Mouse (Mus musculus) left cerebral cortex, postnatal 36 days (tissue): ENCODE measurements around the gene Zfp462. TPM values are rescaled to one million over a fixed set of nuclear protein-coding genes. Genes with fewer than 3 reads are reported as not detected.
A peak's percentile ranks its signal among the peaks of the same experiment; 100 is the strongest.

Experiments
- DNase-seq, 2 experiments: peaks; one replicate each; pipeline ENCODE4 v3.0.0; 2021 to 2022; ENCODE audit warnings: low spot score in 2 of 2, mixed read lengths in 1 of 2
- intact Hi-C: fragments of 180-260 bp; cut with DNase I; formaldehyde crosslinking; loops from one replicate; pipeline ENCODE4 v1.15.1; 2025
- total RNA-seq, 2 experiments: library from RNA; stranded (reverse); gene quantifications; 2 replicates each; pipeline ENCODE4 v1.2.3; 2021

Gene Zfp462
- total RNA-seq, 2 experiments from 2014 or later: 37.7 to 71.3 TPM

DNA sequence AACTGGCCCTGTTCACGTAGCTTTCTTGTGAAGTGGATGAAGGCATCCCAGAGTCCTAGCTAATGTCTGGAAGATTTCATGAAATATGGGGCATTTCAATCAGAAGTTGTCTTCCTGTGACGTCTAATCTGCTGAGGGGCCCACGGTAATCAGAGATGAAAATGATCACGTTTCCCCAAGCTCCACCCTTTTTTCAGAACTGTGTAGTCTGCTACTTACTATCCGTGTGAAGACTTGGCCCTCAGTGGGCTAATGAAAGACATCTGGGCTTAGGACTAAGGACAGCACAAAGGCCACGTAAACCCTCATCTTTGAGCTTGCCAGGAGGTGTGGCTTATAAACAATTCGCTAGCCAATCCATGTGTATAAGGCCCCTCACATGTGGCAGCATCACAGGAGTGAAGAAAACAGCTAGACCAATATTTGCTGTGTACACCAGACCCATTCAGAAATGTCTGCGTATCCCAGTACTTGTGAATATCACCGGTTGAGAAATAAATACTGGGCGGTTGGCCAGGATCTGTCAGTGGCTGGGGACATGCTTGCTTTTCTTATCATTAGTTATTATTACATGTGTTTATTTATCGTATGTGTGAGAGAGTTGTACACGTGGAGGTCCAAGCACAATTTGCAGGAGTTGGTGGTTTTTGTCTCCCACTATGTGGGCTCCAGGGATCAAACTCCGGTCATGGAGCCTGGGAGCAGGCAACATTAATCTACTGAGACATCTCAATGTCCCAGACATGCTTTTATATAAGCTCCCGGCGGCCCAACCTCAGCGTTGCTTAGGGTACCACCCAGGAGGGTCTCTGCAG lies 133.3 kb downstream of the Zfp462 start:
- DNase-seq: no peak
- intact Hi-C loops: no loop called here

DNA sequence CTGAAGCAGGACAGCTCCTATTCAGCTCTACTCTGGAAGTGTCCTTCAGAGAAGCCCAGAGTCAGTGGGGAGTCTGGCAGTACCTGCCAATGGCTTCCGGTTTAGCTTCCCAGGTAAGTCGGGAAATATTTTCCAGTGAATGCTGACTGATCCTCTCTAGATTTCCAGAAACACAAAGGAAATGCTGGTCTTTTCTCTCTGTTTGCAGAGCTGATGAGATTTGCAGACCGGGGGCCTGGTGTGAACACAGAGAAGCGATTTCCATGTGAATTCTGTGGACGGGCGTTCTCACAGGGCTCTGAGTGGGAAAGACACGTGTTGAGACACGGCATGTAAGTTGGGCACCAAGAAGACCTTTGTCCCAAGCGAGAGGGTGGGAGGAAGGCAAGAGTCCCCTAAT lies 134.2 kb downstream of the Zfp462 start:
- DNase-seq: no peak
- intact Hi-C loops: no loop called here

DNA sequence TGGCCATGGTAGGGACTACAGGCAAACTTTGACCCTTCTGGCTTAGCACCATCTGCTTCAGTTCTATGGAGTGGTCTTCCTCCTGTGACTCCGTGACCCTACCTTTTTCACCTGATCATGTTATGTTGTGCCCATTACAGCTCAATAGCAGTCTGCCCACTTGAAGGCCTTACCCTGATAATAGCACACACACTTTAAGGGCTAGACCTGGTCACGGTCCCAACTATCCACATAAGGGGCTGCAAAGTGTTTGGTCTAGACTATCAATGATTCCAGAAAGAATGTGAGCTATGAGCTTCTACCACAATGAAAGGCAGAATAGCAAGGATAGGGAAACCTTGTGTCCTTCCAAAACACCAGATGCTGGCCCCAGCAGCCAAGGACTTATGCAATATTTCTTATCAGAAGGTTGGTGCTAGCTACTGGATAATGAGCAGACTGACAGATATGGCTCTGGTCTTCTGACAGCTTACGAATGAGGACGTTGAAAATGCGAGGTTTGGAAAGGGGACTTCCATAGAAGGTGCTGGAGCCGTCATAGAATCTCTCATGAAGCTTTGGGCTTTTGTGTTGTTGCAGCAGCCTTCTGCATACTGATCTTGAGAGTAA lies 139.3 kb downstream of the Zfp462 start:
- DNase-seq: no peak

DNA sequence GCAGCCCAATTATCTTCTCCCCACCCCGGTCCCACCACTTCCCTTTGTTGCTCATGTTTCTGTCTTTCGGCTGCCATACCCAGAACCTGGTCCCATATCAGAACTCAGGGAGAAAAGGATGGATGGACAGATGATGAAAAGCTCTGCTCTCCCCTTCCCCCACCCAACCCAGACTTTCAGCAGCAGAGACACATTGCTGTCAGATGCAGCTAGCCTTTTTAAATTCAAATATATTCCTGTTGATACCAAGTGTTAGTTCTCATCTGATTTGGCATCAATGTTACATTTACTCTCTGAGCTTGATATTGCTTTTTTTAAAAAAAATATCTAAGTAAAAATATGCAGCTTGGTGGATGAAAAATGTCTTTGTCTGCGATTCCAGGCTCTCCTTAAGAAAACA lies 143.3 kb downstream of the Zfp462 start:
- intact Hi-C loops: no loop called here
- no peak for DNase-seq

More for the DNA sequence above, 139.3 kb downstream of the Zfp462 start:
- intact Hi-C loops: no loop called here

DNA sequence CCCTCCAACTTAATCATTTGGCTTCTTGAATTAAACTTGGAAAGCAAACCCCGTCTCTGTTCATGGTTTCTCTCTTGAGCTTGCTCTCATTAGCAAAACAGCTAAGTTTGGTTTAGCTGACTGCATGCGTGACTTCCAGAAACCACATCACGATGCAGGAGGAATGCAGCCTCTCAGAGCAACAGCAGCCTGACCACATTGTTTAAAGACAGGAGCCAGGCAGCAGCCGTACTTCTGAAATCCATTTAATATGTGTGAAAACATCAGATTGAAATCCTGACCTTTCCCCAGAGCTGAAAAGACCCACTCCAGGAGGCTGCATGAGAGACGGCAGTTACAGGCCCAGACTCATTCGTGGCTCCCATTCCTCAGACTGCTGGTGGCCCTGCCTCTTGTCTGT lies 144.1 kb downstream of the Zfp462 start:
- intact Hi-C loops: no loop called here
- no peak for DNase-seq

DNA sequence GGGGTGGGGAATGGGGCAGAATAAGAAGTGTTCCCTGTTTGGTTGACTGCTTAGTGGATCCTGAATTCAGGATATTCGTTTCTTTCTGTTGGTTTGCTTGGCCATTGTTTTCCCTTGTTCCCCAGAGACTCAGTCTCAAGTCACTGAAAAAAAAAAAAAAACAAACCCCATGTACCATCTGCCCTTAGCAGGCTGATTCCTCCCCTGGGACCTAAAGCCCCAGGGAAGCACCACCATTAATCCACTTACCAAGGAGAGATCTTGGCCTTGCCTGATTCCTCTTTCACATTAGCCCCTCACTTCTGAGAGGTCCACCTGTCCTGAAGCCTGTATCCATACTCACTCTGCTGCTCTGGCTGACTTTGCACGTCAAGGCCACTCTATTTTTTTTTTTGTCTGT lies 152.3 kb downstream of the Zfp462 start:
- intact Hi-C loops: no loop called here

DNA sequence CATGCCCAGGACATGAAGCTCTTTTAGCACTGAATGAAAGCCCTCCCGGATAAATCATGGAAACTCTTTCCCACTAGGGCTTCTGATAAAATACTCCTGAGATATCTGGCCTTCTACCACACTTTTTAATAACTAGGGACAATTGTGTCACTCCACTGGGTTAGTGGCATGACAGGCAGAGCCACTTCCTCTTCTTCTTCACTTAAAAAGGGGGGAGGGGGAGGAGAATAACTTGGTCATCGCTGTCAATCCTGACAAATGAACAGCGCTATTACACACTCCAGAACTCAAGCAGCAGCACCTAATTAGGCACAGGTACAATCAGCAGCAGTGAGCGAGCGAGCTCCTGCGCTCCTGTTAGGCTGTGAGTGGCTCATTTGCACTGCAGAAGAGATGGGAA lies 153.5 kb downstream of the Zfp462 start:
- intact Hi-C loops: no loop called here
- no peak for DNase-seq

More for the DNA sequence above, 152.3 kb downstream of the Zfp462 start:
- DNase-seq: no peak

DNA sequence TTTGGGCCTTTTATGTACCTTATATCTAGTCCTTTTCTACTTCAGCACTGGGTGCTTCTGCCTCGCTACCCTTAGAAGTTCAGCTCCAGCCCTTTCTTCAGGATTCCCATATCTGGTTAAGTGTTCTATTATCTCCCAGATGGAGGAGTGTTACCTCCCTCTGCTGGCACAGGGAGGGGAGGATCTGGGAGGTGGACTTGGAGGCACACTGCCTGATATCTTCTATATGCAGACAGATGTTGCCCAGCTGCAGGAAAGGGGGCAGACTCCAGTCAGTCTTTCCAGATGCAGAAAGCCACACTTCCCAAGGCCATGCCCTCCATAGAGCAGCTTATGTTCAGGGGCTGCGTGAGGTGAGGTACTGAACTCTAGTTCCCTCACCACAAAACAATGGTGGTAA lies 156.0 kb downstream of the Zfp462 start:
- DNase-seq: no peak
- intact Hi-C loops: no loop called here

DNA sequence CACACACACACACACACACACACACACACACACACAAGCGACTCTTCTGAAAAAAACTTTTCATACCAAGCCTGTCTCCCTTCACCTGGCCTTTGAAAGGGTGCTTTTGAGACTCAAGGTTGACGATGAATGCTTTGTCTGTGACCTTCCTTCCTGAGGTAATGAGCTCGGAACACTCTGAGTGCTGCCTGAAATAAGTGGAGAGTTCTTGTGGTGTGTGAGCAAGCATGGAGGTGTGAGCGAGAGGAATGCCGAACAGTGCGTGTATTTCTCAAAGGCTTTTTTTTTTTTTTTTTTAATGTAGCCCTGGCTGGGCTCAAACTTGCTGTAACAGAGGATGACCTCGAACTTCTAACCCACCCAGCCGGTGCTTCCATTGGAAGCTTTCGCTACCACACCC lies 156.8 kb downstream of the Zfp462 start:
- intact Hi-C loops: no loop called here

DNA sequence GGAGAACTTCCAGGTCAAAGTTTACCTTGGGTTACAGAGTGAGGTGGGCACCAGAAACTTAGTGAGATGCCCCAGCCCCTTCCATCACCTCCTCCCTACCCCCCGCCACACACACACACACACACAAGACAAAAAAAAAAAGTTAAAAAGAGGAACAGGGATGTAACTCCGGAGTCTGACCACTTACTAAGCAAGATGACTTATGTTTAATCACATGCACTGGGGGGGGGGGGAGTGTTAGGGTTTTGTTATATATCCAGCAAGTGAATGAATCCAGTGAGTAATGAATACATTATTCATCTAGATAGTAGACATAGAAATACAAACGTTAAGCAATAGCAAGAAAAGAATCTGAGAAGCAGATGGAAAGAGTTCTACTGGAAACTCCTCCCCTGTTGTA lies 157.5 kb downstream of the Zfp462 start:
- no peak for DNase-seq
- intact Hi-C loops: no loop called here

More for the DNA sequence above, 156.8 kb downstream of the Zfp462 start:
- DNase-seq: no peak

DNA sequence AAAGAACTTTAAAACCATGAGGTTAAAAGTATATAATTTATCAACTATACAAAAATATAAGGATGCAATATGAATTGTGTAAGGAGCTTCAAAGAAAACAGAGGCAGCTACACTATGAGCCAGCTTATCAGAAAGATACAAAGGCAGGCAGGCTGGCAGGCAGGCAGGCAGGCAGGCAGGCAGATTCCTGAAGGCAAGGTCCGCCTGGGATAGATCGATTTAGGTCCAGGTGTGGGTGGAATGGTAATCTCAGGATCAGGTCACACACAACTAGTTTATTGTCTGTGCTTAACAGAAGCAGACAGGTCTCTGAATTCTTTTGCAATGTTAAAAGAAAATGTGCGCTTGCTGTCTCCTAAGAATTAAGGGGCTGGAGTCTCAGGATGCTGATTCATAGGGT lies 158.7 kb downstream of the Zfp462 start:
- intact Hi-C loops: no loop called here
- DNase-seq: no peak

DNA sequence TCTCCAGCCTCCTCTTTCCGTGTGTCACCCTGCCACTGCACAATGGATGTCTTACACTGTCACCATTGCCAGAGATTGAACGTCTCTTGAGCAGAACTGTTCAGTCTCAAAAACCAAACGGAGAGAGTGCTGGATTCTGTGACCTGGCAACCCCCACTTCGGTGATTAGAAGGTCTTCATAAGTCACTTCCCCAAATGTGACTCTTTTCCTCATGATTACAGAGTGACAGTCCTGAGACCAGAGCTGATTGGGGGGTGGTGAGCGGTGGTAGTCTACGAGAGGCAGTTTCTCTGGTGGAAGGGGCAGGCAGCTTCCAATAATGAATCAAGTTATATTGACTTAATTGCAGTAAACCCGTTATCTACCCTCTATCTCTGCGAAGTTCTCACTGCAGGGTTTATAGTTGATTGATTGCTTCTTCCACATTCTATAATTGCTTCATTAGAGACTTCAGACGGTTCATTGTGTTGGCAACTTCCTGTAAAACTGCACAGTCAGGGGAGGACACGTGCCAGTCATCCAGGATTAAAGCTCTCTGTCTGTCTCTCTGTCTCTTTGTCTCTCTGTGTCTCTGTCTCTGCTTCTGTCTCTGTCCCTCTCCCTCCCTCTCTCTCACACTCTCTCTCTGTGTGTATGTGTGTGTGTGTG lies 173.1 kb downstream of the Zfp462 start:
- DNase-seq: no peak
- intact Hi-C loops: no loop called here

DNA sequence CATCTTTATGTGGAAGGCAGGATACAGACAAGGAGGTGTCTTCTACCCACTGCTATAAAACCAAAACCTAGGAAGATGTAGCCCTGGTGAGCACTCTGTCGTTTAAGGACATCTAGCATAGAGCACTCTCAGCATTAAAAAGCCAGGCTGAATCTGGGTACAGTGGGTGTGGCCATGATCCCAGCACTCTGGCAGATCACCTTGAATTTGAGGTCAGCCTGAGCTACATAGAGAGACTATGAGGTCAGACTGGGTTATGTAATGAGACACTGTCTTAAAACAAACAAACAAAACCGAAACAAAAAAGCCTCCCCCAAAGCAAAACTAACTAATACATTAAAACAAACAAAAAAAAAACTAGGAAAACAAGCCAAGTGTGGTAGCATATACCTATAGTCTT lies 176.3 kb downstream of the Zfp462 start:
- DNase-seq: no peak
- intact Hi-C loops: no loop called here

DNA sequence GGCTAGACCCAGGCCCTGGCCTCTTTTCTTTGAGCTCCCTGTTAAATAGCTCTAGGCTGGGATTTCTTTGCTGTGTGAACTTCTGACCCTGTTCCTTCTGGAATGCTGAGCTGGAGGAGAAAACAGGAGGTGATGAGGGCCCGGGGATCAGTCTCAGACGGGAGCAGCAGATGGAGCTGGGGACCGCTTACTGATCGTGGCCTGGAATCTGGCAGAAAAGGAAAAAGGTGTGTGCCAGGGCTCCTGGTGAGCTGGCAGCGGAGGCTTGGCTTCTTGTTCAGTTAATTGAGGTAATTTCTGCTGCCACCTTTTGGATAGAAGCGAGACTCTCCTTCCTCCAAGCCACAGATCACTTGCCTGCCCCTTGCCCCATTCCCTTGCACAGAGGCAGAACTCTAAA lies 177.1 kb downstream of the Zfp462 start:
- intact Hi-C loops: no loop called here
- DNase-seq: no peak

DNA sequence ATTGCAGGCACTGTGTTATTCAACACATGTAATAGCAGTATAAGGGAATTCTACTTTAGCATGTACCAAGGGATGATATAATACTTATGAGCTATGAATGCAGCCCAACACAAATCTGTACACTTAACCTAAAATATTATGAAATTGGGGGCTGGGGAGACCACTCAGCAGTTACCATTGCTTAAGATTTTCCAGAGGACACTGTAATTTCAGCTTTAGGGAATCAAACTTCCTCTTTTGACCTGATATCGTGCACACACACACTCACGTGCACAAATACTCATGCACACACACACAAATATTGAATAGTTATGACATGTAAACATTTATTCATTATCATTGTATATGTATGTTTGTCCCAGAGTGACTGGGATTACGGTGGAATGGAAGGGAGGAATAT lies 179.3 kb downstream of the Zfp462 start:
- intact Hi-C loops: no loop called here
- DNase-seq: no peak

DNA sequence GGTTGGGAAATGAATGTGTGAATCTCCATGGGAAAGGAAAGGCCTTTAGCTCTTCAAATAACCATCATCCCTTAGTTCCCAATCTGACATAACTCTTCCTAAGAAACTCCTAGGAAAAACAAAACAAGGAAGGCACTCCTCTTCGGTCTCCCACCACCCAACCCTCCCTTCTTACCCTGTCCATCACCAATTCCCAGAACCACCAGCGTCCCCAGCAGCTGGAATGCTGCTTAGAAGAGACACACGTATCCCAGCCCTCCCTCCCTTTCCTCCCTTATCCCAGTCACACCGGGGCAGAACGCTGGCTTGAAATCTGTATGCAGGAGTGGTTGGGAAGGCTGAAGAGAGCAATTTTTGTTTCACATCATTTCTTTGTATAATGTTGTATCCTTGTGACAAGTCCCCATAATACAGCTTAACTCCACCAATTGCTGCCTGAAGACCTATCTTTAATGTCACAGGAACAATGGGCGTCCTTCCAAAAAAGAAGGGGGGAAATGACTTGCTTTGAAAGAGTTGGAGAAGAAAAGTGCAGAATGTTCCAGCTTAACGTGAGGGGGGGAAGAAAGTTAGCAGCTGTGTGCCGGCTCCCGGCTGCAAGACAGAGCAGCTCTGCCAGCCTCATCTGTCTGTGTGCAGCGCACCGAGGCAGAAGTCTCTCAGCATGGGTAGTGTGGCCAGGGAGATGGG lies 180.3 kb downstream of the Zfp462 start:
- intact Hi-C loops: no loop called here
- DNase-seq: peak in 1 of 2 experiments; percentile 12

DNA sequence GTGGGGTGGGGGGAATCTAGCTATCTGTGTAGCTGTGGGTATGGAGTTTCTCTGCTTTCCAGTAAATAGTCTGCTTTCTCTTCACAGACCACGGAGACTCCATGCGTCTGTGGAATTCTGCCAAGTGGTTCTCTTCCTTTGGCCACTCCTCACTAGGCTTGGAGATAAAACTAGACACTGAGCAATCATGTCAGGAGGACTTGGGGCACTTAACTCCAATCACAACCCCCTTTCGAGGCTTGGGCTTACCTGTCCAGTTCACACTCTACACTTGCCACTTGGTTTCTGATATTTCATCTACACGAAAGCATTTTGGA lies 180.8 kb downstream of the Zfp462 start:
- intact Hi-C loops: no loop called here
- DNase-seq: no peak

DNA sequence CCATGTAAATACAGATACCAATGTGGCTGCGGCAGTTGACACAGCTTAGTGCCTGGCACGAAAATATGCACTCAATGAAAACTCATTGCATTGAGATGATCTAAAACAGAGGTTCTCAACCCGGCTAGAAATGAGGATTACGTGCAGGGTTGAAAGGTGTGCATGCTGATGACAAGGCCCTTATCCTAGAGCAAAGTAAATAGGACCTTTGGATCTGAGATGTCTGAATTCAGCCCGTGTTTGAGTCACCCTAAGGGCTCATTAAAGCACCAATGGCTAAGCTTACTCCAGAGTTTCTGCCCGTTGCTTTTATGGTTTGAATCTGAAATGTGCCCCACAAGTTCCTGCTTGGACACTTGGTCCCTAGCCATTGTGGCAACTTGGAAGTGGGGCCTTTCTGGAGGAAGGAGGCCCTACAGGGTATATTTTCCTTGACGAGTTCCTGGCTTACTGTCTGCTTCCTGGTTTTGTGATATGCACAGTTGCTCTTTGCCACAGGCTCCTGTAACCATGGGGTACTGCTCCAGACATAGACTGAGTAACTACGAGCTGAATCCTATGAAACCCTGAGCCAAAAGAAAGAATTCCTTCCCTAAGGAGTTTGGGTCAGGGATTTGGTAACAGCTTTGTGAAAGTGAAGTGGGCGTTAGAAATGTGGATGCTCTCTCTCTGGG lies 182.5 kb downstream of the Zfp462 start:
- DNase-seq: no peak
- intact Hi-C loops: no loop called here

DNA sequence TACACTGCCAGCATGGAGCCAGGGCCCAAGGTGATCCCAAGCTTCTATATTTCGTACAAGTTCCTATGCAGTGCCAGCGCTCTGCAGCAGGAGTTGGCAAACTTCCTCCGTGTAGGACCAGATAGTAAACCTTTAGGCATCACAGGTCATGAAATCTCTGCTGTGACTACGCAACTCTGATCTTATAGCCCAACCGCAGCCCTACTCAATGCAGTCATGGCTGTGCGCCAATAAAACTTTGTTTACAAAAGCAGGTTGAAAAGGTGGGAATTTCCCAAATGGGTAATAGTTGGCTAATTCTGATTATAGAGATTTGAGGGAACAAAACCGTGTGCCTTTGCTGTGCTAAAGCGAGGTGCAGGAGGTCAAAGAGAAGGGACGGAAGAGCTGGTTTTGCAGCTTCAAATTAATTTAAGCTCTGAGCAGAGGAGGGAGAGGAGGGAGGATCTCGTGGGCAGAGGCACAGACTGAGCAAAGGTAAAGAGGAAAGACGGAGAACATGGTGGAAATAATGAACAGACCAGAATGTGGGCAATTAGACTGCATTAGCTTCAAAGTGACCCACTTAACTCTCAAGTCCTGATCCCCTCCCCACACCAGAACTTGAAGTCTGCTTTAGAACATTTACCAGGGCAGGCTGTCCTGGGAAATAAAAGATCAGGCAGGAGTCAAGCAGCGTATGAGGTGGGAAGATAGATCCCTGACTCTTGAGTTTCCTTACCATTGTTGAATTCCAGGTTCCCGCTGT lies 183.4 kb downstream of the Zfp462 start:
- intact Hi-C loops: no loop called here
- no peak for DNase-seq
